Mouse (Mus musculus) ES-CJ7 (cell line): Measurements from ENCODE around the gene Rnaseh2a.
A peak's percentile ranks its signal among the peaks of the same experiment; 100 is the strongest.

Source experiments
- DNase-seq: peaks from one replicate; pipeline ENCODE4 v3.0.0; 2011; ENCODE audit warnings: low read depth, low spot score

The Rnaseh2a gene

DNA sequence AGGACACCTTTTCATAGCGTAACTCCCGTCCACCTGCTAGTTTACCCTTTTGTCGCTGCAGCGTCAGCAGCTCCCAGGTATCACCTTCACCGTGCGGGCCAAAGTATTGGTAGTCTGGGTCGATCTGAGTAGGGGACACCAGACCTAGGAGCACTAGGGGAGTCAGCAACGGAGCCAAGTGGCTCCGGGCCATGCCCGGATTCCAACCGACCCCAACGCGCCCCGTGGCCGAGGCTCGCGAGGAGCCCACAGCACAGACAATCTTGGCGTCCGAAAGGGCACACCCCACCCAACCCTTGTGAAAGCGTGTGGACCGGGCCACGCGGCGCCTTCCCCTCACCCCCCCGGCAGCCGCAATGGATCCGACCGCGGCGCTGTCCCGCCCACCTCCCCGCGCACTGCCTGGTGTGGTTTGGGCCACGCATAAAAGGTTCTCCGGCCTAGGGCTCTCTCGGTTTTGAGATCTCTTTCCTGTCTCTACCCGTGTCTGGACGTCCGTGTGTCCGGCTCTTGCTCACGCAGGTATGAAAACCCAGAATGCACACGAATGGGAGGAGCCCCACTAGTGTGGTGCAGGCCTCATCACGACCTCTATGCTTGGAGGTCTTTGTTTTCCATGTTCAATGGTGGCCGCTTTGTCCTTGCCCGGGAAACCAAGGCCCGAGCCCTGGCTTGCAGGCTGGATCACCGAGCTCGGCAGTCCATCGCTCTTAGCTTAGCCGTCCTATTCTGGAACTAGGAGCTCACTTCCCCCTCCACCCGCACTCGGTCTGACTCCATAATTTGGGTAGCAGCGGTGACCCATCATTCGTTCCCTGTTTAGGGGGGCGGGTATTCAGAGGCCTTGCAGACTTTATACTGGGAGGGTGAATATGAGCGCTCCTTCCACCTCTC lies at the start of gene Rnaseh2a, which contains the start of the genes Gm49661 and Prdx2:
Gene Rnaseh2a (minus strand): TSS at position 527 of the 894 bp plus-strand sequence.
Gene Gm49661 (minus strand): TSS at position 193 of the 894 bp plus-strand sequence.
Gene Prdx2 (plus strand): TSS at position 347 of the 894 bp plus-strand sequence.
- DNase-seq: peak; percentile 78

DNA sequence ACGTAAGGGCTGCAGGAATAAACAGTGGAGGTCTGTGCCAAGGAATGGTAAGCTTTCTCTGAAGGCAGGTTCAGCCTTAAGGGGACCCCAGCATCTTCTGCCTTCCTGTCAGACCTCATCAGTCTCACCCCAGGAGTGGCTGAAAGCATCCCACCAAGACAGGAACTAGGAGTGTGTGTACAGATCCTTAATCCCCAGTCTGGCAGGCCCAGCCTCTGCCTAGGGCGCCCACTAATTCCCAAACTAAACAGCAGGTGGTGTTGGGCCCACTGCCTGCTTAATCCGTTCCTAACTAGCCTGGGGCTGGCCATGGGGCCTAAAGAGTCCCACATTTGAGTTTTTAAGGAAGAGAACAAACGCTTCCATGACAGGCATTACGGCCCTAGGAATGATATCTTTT lies 47.6 kb upstream of the Rnaseh2a start:
- DNase-seq: no peak

DNA sequence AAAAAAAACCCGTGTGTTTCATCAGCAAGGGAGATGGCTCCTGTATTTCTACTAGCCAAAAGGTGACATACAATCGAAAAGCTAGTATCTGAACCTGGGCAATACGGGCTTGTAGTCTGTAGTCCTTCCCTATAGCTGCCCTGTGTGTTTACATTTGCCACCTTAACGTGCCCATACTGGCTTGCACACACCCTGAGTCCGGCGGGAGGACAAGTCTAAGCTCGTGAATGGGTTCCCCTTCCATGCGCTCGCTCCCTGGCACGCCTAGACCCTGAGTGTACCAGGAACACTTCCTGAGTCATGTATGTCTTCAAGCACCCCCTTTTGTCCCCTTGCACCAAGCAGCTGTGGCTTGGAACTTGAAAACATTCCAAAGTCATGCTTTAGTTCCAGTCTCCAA lies 47.2 kb upstream of the Rnaseh2a start:
- DNase-seq: no peak

DNA sequence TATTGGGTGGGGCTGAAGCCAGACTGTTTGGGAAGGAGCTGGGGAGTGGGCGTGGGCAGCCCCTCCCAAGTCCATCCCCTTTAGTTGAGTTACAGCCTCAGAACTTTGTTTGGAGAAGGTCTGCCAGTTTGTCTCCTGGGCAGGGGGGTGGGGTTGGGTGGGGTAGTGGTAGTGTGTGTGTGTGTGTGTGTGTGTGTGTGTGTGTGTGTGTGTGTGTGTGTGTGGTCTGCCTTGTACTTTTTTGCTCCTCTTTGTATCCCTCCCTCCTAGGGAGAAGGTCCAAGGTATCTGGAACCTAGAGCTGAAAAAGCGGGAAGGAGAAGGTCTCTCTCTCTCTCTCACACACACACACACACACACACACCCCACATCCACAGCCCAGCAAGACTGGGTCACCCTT lies 44.9 kb upstream of the Rnaseh2a start, which contains the start of gene Best2:
Gene Best2 (minus strand): TSS at position 101 of the 400 bp plus-strand sequence.
- DNase-seq: no peak

DNA sequence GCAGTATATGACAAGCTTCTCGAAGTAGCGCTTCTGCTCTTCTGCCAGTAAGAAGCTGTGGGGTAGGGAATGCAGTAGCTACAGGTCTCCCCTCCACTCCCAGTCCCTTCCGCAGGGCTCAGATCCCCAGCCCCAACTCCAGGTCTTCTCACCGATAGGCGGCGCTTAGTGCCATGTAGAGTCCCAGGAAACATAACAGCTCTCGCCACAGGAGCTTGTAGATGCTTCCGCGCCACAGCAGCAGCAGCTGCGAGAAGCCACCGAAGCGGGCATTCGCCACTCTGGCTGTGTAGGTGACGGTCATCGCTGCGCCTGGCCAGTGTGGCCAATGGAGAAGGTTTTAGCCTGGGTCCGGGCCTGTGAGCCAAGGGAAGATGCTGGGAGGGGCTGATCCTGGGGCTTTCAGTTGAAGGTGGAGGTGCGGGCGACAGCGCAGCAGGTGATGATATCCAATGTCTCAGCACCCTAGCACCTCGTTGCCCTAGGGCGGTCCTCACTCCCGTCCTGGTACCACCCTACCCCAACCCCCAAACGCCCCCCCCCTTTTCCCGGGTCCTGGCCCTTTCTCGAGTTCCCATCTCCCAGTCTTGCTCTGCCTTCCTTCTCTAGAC lies 43.8 kb upstream of the Rnaseh2a start:
- peak; percentile 97 for DNase-seq

DNA sequence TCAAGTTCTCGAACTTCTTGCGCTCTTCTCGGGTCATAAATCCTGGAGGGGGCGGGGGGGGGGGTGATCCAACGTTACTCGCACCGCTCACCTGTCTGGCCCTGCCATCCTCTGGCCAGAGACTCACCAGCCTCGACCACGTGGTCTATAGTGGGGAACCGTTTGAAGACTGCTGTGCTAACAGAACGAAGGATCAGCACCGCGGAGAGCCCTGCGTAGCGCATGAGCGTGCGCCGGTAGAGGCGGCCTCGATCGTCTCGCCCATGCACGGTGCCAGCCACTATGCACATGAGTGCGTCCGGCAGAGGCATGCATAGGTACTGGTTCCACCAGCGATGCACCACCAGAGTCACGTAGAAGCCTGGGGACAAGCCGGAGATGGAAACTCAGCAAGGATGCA lies 41.7 kb upstream of the Rnaseh2a start:
- peak; percentile 71 for DNase-seq

DNA sequence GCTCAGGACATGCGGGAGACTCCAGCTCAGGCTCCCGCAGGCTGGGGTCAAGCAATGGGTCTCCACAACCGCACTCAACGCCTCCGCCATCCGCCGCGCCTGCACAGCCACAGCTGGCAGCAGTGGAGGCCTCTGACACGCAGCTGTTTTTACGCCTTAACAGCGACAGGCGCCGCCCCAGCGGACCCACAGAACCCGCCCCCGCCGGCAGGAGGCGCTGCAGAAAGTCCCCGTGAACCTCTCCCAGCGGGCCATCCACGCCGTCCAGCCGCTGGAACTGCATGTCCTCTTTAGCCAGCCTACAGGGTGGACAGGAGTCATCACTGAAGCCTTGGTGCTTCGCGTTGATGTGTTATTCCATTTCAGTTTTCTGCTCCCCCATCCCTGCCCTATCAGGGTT lies 38.1 kb upstream of the Rnaseh2a start:
- peak; percentile 79 for DNase-seq

DNA sequence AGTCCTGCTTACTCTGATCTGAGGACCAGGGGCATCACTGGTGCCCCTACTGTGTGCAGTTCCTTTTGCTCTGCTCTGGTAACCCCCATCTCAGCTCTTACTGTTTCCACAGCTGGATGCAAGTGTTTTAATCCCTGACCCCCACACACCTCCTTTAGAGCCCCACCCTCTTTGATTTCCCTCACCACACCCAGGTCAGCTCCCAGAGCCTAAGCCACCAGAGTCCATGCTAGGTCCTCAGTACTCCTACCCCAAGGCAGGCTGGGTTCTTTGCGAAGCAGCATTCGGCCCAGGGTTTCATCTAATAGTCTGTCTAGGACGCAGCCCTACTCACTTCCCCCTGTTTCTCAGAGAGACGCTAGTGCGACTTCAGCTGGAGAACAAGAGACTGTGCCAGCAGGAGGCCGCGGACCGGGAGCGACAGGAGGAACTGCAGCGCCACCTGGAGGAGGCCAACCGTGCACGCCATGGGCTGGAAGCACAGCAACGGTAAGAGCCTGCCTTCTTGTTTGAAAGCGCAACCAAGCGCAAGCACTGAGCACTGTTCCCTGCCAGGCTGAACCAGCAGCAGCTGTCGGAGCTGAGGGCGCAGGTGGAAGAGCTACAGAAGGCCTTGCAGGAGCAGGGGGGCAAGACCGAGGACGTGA lies 28.2 kb upstream of the Rnaseh2a start:
- peak; percentile 98 for DNase-seq

DNA sequence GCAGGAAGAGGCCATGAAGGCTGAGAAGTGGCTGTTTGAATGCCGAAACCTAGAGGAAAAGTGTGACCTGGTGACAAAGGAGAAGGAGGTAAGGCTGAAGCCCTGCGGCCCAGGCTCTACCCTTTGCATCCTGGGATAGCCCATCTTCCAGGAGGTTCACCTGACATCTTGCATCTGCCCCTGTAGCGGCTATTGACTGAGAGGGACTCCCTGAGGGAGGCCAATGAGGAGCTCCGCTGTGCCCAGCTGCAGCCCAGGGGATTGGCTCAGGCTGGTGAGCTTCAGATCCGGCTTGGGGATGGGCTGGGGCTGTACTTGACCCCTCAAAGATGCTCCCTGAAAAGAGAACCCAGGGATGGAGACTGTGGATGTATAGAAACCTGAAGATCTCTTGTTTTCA lies 27.4 kb upstream of the Rnaseh2a start:
- no peak for DNase-seq

DNA sequence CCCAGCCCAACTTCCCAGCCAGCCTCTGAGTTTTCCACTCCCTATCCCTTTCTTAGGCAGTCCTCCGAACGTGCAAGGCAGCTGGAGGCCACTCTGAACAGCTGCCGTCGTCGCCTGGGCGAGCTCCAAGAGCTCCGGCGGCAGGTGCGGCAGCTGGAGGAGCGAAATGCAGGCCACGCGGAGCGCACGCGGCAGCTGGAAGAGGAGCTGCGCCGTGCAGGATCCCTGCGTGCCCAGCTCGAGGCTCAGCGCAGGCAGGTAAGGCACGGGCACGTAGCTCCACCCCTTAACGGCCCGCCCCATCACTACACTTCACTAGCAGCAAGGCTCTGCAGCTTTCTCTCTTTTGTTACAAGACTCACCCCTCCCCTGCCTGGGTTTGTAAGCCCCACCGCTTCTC lies 26.1 kb upstream of the Rnaseh2a start:
- DNase-seq: peak; percentile 71

DNA sequence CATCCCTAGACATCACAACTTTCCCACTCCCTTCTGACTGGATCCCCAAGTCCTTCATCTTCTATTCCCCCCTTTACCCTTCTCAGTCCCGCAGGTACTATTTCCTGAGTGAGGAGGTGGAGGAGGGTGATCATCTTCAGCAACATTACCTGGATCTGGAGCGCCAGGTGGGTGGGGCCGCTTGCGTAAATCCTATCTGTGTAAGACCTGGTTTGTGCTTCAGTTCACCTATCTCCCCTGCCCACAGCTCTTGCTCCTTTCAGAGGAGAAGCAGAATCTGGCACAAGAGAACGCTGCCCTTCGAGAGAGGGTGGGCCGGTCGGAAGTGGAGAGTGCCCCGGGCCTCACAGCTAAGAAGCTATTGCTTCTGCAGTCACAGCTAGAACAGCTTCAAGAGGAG lies 24.8 kb upstream of the Rnaseh2a start:
- DNase-seq: no peak

DNA sequence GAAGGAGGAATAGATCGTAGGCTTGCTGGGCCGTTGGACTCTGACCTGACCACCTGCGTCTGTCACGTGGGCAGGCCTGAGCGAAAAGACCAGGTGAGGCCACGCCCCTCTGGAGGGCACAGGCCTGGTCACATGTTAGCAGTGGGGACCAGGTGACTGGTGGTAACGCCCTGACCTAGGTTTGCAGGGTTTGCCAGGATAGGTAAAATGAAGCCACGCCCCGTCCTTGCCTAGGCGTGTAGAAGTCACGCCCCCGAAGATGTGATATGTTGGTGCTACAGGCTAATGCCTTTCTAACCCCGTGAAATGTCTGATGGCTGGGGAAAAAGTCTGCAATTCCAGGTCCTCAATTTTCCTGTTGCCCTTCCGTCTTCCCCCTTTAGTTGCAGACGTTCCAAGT lies 21.3 kb upstream of the Rnaseh2a start:
- DNase-seq: peak; percentile 94

DNA sequence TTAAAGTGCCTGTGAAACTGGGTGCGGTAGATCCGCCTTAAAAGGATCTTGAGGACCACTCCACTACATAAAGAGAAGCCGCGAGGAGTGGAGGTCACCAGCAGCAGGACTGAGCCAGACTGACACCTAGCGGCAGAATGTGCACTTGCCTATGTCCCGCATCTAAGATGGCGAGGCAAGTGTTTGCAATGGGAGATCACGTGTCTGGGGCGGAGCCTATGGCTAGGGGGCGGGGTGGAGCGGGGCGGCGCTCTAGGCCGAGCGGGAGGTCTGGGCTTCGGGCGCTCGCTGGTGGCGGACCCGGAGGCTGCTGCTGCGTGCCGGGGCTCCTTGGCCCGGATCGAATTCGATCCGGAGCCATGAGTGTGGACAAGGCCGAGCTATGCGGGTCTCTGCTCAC lies 20.8 kb upstream of the Rnaseh2a start, which contains the start of gene Hook2:
Gene Hook2 (plus strand): TSS at position 255 of the 400 bp plus-strand sequence.
- DNase-seq: peak; percentile 100

DNA sequence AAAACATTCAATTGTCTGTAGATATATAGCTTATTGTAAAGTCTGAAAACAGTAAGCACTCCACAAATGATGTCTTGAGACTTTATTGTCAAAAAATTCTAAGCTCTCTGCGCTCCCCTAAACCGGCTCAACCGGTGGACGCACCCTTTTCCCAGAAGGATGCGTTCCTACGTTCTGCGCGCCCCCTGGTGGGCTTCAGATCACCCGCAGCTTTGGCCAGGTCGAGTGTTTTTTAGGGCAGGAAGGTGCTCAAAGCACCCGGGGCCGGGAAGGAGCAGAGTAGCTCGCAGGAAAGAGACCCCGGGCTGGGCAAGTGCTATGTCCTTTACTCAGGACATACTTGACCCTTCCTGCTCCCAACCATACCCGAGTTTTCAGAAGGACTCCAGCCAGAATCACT lies 20.2 kb upstream of the Rnaseh2a start:
- DNase-seq: peak; percentile 97

DNA sequence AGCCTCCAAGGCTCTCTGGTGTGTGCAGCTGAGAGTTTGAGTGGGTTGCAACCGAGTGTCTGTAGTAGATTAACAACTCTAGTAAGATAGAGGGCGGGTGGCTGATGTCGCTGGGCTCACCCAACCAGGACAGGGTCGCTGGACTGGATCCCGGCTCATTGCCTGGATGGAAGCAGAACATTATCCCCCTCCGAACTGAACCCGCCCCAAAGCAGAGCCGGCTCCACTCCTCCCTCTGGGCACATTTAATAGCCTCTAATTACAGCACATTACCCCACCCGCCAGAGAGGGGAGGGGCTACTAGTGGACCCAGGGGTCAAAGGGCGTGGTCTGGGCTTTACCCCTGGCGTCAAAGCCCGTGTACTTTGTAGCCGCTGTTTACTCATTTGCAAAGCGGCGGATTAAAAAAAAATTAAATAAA lies 19.8 kb upstream of the Rnaseh2a start:
- peak; percentile 89 for DNase-seq

DNA sequence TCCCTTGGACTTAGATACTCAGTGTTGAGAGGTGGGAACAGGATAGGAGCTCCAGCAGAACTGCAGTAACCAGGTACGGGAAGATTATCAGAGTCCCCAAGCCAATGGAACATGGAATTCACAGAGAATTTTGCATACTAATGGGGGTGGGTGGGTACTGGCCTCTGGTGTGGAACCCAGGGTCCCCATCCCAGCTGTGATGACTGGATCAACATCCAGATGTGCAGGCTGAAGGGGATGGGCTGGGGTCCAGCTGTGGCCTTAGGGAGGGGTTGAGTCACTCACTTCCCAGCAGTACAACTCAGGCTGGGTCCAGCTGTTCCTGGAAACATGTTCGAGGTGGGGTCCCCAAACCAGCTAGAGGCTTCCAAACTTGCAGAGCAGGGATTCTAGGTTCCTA lies 18.3 kb upstream of the Rnaseh2a start:
- peak; percentile 59 for DNase-seq

DNA sequence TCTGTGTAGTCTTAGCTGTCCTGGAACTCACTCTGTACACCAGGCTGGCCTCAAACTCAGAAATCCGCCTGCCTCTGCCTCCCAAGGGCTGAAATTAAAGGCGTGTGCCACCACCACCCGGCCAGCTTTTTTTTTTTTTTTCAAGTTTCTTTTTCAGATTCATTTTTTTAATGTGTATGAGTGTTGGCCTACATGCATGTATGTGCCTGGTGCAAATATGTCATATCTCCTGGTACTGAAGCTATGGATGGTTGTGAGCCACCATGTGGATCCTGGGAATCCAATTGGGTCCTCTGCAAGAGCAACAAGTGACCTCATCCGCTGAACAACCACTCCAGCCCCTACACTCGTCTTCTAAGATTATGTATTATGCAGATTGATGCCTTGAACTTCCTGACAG lies 17.8 kb upstream of the Rnaseh2a start:
- DNase-seq: no peak

DNA sequence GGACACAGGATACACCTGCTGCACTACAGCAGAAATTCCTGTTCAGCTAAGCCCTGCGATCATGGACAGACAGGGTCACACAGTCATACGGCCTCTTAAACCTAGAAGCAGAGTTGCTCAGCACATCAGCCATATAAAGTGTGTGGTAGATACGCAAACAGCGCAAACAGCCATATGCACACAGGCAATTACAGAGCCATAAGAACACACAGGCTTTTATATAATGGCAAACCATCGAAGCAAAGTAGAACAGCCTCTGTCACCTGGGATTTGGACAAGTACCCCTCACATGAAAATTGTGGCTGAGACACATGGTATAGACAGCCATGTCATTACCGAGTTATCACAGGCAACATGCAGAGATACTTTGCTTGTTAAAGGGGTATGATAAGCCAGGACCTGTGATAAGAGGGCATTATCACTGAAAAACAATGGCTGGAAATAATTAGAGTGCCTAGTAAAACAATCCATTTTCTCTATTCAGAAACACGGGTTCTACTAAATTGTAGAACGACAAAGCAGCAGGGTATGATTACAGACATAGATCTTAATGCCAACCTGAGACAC lies 16.9 kb upstream of the Rnaseh2a start:
- no peak for DNase-seq

DNA sequence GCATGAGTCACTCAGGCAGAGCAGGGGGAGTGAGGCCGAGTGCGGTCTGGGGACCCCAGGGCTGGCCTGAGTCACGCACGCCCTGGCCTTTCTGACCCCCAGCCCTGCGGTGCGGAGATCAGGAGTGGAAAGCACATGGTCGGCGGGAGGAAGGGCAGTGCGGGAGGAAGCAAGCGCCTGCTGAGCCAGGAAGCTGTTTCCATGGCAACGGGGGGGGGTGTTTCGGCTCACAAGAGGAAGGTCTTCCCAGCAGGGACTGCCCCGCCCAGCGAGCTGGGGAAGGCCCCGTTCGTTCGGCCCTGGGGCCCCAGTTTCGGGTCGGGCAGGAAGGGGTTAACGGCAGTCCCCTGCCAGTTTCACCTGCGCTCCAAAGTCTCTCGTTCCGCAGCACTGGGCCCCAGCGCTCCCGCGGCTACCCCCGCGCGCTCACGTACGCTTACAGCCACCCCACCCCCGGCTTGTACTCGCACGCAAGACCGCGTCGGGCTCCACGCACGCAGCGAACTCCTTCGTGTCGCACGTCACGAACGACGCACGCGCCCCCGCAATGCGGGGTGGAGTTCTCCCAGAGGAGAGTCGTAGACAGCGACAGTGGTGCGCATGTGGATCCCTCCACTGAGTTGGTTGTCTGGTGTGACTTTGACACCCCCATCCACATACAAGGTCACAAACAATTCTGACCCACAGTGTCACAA lies 16.3 kb upstream of the Rnaseh2a start:
- peak; percentile 98 for DNase-seq

DNA sequence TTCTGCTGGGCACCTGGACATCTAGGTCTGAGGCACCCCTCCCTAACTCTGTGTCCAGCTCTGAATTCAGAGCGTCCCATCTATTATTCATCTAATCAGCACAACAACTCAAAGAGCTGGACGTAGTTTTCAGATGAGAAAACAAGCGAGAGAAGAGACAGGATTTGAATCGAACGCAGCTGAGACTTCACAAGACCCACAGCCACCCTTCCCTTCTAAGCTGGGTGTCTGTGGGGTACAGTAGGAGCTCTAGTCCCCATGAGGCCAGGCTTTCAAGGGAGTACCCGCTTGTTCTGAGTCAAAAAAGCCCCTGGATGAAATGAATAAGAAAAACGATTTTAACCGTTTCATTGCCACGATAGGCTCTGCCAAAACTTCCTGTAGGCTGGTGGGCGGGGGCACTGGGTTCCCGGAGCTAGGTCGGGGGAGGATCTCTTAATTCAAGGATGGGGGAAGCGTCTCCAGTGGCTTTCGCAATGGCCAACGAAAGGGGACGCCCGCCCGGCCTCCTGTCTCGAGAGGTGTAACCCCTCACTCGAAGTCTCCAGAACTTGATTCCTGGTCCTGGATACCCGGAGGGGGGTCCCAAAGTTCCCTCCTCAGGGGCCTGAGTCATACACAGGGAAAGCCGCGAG lies 15.6 kb upstream of the Rnaseh2a start:
- peak; percentile 56 for DNase-seq
